Mouse (Mus musculus) megakaryocyte, adult 5-6 weeks (primary cell): ENCODE measurements at regions not wholly inside any gene's neighbourhood (a gene's known extent, or its start where the extent isn't known, plus 50 kb on each side); places are given as distances from the start of the nearest gene placed in this dataset.

Experiments used
- ATAC-seq: 2 replicates; pipeline ENCODE4 v1.8.0; 2016; ENCODE audit warnings: mild to moderate bottlenecking, inconsistent platforms; ENCODE audit not compliant: poor library complexity, severe bottlenecking

GRCm38 (mm10) chr14:47857731-47858556 is 209.7 kb downstream of the Ktn1 start:
- peak; percentile 49 for ATAC-seq

GRCm38 (mm10) chr14:47862556-47862955 is 214.3 kb downstream of the Ktn1 start:
- ATAC-seq, result no peak

- peak; percentile 80 for ATAC-seq
Measured at GRCm38 (mm10) chr14:47863067-47863466, 214.8 kb downstream of the Ktn1 start.

- peak; percentile 31; the same call in 1 of the 2 replicates for ATAC-seq
Measured at GRCm38 (mm10) chr14:47863701-47864100, 215.5 kb downstream of the Ktn1 start.

- no peak for ATAC-seq
Measured at GRCm38 (mm10) chr14:47867017-47867416, 218.8 kb downstream of the Ktn1 start.

GRCm38 (mm10) chr14:47868258-47868780 is 220.1 kb downstream of the Ktn1 start:
- ATAC-seq, result no peak

GRCm38 (mm10) chr14:47876585-47876984 is 228.3 kb downstream of the Ktn1 start:
- no peak for ATAC-seq

GRCm38 (mm10) chr14:47877167-47877566 is 228.9 kb downstream of the Ktn1 start:
- ATAC-seq, result no peak

GRCm38 (mm10) chr14:47877771-47878443 is 229.7 kb downstream of the Ktn1 start:
- ATAC-seq, result peak; percentile 71

GRCm38 (mm10) chr14:47885326-47885725 is 235.3 kb upstream of the Peli2 start:
- no peak for ATAC-seq

- no peak for ATAC-seq
Measured at GRCm38 (mm10) chr14:47890251-47891198, 230.1 kb upstream of the Peli2 start.

GRCm38 (mm10) chr14:47896581-47896980 is 224.0 kb upstream of the Peli2 start:
- ATAC-seq, result no peak

GRCm38 (mm10) chr14:47897907-47898530 is 222.6 kb upstream of the Peli2 start:
- no peak for ATAC-seq

GRCm38 (mm10) chr14:47898605-47899004 is 222.0 kb upstream of the Peli2 start:
- ATAC-seq, result no peak

GRCm38 (mm10) chr14:47905334-47905733 is 215.3 kb upstream of the Peli2 start:
- no peak for ATAC-seq

- ATAC-seq, result peak; percentile 47; the same call in 1 of the 2 replicates
Measured at GRCm38 (mm10) chr14:47909129-47909528, 211.5 kb upstream of the Peli2 start.

- no peak for ATAC-seq
Measured at GRCm38 (mm10) chr14:47910741-47911295, 209.8 kb upstream of the Peli2 start.

- no peak for ATAC-seq
Measured at GRCm38 (mm10) chr14:47911546-47912545, 208.8 kb upstream of the Peli2 start.

- no peak for ATAC-seq
Measured at GRCm38 (mm10) chr14:47915621-47916020, 205.0 kb upstream of the Peli2 start.
